Mouse (Mus musculus) inflammation-experienced regulatory T-cells, adult 6 months (primary cell): Measurements from ENCODE around the gene Map4k4. TPM values are rescaled to one million over a fixed set of nuclear protein-coding genes. Genes with fewer than 3 reads are reported as not detected.

Experiments
- ATAC-seq: one replicate; pipeline ENCODE4 v1.8.0; 2017
- polyA plus RNA-seq, 3 experiments: library from polyadenylated mRNA; unstranded; fragments of 100-300 nt; shearing (Covaris generic); gene quantifications; one replicate each; pipeline ENCODE4 v1.2.1; 2017

Gene Map4k4
- 10 to 100 TPM; 16.0 to 44.7 (median 36.6) TPM for polyA plus RNA-seq

- peak; percentile 30 for ATAC-seq
These were observed at the start of gene Map4k4 for GRCm38 (mm10) chr1:39900181-39901005. Gene Map4k4, plus strand, starts transcription at chr1:39900913.

- no peak for ATAC-seq
These were observed 44.8 kb upstream of the Map4k4 start for GRCm38 (mm10) chr1:39855949-39856348.

GRCm38 (mm10) chr1:39856795-39857447 is 43.8 kb upstream of the Map4k4 start:
- no peak for ATAC-seq

- no peak for ATAC-seq
These were observed 43.3 kb upstream of the Map4k4 start for GRCm38 (mm10) chr1:39857448-39857820.

GRCm38 (mm10) chr1:39859213-39859612 is 41.5 kb upstream of the Map4k4 start:
- no peak for ATAC-seq

- no peak for ATAC-seq
These were observed 34.2 kb upstream of the Map4k4 start for GRCm38 (mm10) chr1:39866367-39867141.

- ATAC-seq, result no peak
These were observed 33.6 kb upstream of the Map4k4 start for GRCm38 (mm10) chr1:39867142-39867525.

- ATAC-seq, result no peak
These were observed 32.6 kb upstream of the Map4k4 start for GRCm38 (mm10) chr1:39867966-39868593.

- no peak for ATAC-seq
These were observed 31.7 kb upstream of the Map4k4 start for GRCm38 (mm10) chr1:39868825-39869571.

- no peak for ATAC-seq
These were observed 31.0 kb upstream of the Map4k4 start for GRCm38 (mm10) chr1:39869721-39870201.

- ATAC-seq, result no peak
These were observed 22.7 kb upstream of the Map4k4 start for GRCm38 (mm10) chr1:39877981-39878380.

GRCm38 (mm10) chr1:39882505-39882904 is 18.2 kb upstream of the Map4k4 start:
- no peak for ATAC-seq

GRCm38 (mm10) chr1:39884803-39885515 is 15.8 kb upstream of the Map4k4 start:
- ATAC-seq, result no peak

GRCm38 (mm10) chr1:39887997-39888396 is 12.7 kb upstream of the Map4k4 start:
- no peak for ATAC-seq

- ATAC-seq, result no peak
These were observed 11.3 kb upstream of the Map4k4 start for GRCm38 (mm10) chr1:39889429-39889828.

- no peak for ATAC-seq
These were observed 10.7 kb upstream of the Map4k4 start for GRCm38 (mm10) chr1:39889973-39890372.

- ATAC-seq, result no peak
These were observed 7.4 kb upstream of the Map4k4 start for GRCm38 (mm10) chr1:39893153-39893880.

GRCm38 (mm10) chr1:39895097-39895496 is 5.6 kb upstream of the Map4k4 start:
- ATAC-seq, result no peak

GRCm38 (mm10) chr1:39895506-39895905 is 5.2 kb upstream of the Map4k4 start:
- peak; percentile 36 for ATAC-seq

- ATAC-seq, result peak; percentile 81
These were observed 4.1 kb upstream of the Map4k4 start for GRCm38 (mm10) chr1:39896581-39896980.
